Mouse (Mus musculus) adrenal gland, postnatal 36 days (tissue): ENCODE data around the gene Agbl5. TPM values are rescaled to one million over a fixed set of nuclear protein-coding genes. Genes with fewer than 3 reads are reported as not detected.

Experiments
- DNase-seq, 2 experiments: peaks; one replicate each; pipeline ENCODE4 v3.0.0; 2021; ENCODE audit warnings: mixed read lengths in 1 of 2
- total RNA-seq, 2 experiments: library from RNA; stranded (reverse); gene quantifications; 2 replicates each; pipeline ENCODE4 v1.2.3; 2021

Gene Agbl5
- total RNA-seq, 2 experiments from 2014 or later: 6.6 to 12.2 TPM

DNA sequence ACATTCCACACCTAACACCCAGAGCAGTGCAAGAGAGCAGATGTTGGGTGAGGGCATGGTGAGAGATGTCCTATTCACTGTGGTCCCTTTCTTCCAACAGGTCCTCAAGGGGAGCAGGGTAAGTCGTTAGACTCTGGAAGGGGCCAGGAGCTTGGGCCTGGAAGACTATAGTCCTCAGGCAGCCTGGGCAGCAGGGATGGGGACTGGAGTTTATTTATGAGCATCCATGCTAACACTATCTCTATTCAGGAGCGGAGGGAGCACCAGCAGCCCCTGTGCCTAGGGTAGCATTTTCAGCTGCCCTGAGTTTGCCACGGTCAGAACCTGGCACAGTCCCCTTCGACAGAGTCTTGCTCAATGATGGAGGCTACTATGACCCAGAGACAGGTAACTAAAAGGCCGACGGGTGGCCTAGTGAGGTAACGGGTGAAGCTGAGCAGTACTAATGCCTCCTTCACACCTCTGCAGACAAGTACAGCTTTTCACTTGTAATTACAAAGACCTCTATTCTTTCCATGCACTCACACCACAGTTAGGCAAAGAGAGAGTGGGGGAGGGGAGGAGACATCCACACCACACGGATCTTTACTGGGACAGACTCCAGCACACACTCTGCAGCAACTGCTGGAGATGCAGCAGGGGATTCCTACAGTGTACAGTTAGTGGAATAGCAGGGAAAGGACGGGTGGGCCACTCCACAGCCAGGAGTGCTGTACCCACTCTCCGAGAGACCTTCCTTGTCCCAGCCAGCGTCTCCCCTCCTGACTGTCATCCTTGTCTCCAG is 31.5 kb downstream of the Agbl5 start:
- no peak for DNase-seq

DNA sequence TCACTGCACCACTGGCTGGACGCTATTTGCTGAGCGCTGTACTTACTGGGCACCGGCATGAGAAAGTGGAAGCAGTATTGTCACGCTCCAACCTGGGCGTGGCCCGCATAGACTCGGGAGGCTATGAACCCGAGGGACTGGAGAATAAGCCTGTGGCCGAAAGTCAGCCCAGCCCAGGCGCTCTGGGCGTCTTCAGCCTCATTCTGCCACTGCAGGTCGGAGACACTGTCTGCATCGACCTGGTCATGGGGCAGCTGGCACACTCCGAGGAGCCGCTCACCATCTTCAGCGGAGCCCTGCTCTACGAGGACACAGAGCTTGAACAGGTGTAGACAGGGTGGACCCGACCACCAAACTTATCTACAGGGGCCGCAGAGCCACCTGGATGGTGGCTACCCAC is 32.1 kb downstream of the Agbl5 start:
- no peak for DNase-seq

DNA sequence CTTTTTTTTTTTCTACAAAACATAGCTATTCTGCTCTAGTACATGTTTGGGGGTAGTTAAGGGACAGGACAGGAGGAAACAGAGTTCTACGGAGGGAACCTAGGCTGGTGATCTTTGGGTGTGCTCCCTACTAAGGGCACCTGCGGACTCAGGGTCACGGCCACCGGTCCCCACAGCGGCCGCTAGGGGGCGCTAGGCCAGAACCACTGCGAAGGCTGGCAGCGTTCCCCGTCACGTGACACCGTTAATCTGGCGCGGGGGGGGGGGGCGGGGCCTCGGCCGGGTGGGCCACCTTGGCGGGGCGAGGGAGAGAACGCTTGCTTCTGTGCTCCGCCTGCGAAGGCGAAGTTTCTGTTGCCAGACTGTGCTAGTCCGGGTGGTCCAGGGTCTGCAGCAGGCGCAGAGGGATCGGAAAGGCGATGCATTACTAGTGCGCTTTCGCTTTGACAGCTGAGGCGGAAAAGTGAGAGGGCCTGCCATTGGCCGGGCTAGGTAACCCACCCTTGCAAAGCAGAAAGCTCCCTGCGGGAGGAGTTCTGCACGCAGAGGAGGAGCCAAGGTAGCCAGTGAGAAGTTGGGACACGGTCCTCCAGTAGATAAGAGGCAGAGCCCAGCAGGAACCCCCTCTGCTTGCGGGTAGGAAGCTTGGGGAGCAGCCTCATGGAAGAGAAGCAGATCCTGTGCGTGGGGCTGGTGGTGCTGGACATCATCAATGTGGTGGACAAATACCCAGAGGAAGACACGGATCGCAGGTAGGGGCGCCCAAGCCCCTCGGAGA is 33.0 kb downstream of the Agbl5 start, which contains the start of gene Khk:
Khk (plus strand) TSS at position 176 of the 778 bp plus-strand sequence.
- peak; percentile 91 to 95 for DNase-seq

DNA sequence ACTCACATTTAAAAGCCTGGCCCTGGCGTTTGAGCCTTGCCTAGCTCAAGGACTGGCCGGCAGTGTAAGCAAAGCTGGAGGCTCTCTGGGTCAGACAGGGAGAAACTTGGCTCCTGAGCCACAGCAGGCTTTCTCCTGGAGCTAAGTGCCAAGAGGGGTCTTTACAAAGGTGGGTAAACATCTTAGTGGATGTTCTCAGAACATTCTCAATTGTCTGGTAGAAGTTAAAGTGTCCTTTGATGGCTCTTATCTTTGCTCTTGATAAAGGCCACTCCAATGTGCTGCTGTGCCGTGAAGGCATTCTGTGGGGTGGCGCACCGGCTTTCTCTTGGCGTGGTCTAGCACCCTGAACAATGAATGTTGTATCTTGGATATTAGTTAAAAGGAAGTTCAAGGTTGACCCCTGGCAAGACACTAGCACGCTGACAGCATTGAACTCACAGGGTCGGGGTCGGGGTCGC is 34.1 kb downstream of the Agbl5 start:
- DNase-seq: no peak

DNA sequence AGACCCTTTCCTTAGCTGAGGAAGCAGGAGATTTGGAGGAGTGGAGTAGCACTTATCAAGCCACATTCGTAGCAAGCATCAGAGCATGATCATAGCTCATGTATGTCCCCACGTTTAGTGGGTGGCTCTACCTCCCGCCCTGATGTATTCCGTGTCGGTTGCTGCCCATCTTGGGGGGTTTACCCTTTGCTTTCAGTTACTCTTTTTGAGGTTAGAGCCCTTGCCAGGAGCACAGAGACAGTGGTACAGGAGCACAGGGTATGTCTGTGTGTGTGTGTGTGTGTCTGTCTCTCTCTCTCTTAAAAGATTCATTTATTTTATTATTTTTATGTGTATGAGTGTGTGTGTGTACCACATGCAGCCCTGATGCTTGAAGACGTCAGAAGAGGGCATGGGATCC is 34.6 kb downstream of the Agbl5 start:
- no peak for DNase-seq

DNA sequence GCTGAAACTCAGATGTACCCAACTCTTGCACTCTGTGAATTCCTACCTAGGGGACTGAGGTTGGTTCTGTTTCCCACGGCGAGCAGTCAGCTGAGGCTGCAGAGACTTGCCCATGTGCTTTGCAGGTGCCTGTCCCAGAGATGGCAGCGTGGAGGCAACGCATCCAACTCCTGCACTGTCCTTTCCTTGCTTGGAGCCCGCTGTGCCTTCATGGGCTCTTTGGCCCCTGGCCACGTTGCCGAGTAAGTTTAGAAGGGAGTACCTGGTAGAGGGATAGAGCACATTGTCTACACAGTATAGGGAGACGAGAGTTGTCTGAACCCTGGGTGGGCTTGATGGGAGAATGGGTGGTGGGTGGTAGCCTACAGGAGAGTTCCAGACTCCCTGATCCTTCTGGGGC is 36.1 kb downstream of the Agbl5 start:
- DNase-seq: no peak

DNA sequence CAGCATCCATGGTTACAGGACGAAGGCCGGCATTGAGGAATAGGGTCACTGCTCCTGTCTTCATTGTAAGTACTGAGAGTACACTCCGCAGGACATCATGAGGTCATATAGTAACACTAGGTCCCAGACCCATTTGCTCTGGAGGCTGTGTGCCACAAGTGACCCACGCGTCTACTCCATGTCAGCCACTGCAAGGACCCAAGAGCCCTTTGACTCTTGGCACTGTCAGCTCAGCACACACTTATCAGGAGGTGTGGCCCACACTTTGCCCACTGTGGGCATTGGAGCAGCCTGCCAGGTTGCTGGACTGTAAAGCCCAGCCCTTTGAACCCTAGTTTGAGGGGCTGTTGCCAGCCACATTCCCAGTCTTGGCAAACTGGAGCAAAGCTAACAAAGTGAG is 36.7 kb downstream of the Agbl5 start:
- DNase-seq: no peak

DNA sequence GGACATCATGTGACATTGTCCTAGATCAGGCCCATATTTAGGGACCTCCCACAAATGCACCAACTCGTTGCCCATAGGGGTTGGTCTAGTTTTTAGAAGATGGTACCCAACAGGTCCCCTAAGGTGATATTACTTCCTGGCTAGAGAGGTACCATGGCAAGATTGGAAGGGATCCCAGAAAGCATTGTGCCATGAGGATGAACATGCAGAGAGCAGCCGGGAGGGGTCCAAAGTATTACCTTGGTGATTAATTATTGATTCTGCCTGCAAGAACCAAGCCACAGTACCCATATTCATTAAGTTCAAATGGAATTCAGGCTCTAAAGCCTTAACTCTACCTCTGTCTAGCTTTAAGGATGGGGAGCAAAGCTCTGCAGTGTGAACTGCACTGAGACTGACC is 37.6 kb downstream of the Agbl5 start:
- DNase-seq: no peak

DNA sequence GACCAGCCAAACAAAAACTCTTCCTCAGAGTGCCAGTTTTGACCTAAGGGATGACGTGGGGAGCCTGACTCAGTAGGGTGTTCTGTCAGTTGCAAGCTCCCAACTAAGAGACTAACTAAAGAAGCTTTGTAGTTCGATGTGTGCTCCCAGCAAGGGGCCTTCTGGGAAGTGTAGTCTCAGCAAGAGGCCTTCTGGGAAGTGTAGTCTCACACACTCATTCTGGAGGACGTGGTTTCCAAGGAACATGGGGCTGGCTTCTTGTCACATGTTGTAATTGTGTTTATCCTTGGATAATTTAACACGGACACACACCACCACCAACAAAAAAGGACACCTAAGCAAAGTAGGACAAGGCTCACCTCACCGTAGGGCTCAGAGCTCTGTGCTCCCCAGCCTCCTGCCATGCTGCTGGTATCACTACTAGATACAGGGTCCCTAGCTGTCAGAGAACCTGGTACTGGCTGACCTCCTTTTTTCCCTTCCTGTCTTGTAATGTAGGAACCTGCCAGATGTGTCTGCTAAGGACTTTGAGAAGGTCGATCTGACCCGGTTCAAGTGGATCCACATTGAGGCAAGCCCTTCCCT is 39.5 kb downstream of the Agbl5 start:
- peak; percentile 46 to 51 for DNase-seq

DNA sequence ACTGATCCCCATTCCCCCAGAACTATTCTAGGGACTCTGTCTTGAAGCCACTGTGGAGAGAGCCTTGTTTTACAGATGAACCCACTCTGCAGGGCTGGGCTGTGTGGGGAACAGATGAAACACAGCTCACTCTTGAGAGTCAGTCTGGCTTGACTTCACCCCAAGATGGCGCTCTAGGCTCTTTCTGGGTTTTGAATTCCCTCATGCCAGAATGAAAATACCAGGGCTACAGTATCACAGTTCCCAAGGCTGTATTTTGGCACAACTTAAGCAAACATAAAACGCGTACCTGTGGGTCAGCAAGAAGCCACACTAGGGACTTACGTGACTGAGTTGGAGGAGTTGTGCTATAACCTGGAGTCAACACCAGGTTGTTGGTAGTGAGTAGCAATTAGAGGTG is 41.6 kb downstream of the Agbl5 start:
- DNase-seq: peak; percentile 78 to 85

DNA sequence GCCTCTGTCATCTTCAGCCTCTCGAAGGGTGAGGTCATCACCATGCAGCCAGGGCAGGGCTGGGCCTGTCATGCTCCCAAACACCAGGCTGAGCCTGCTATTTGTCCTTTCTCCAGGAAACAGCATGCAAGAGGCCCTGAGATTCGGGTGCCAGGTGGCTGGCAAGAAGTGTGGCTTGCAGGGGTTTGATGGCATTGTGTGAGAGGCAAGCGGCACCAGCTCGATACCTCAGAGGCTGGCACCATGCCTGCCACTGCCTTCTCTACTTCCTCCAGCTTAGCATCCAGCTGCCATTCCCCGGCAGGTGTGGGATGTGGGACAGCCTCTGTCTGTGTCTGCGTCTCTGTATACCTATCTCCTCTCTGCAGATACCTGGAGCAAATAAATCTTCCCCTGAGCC is 42.4 kb downstream of the Agbl5 start:
- no peak for DNase-seq

DNA sequence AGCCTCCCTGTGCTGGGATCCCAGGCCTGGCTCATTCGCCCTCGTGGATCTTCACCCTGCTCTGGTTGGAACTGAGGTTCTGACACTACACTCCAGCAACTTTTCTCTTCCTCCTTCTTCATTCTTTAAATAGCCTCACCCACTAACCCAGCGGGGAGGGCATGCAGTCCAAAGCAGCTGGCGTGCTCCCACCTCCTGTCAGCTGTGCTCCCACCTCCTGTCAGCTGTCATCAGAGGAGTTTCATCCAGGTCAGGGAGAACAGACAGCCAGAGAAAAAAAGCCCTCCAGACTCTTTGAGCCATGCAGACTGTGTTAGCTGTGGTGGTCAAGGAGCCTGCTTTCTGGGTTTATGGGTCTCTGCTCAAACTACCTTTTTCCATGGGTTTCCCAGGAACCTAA is 42.9 kb downstream of the Agbl5 start:
- no peak for DNase-seq

DNA sequence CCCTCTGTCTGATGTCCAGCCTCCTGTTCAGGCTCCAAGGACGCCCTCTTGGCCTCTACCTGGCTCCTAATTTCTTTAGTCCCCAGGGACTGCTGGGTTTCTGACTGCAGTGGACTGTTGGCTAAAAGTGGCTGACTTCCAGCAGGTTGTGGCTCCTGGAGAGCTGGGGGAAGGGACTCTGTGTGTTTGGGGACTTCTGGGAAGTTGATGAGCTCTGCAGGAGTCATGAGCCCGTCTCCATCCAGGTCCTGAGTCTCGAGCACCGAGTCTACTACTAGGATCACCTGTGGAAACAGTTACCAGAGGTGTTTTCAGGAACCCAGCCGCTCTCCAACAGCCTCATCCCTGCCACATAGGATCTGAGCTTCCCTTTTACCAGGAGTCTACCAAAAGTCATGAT is 45.2 kb downstream of the Agbl5 start:
- no peak for DNase-seq

DNA sequence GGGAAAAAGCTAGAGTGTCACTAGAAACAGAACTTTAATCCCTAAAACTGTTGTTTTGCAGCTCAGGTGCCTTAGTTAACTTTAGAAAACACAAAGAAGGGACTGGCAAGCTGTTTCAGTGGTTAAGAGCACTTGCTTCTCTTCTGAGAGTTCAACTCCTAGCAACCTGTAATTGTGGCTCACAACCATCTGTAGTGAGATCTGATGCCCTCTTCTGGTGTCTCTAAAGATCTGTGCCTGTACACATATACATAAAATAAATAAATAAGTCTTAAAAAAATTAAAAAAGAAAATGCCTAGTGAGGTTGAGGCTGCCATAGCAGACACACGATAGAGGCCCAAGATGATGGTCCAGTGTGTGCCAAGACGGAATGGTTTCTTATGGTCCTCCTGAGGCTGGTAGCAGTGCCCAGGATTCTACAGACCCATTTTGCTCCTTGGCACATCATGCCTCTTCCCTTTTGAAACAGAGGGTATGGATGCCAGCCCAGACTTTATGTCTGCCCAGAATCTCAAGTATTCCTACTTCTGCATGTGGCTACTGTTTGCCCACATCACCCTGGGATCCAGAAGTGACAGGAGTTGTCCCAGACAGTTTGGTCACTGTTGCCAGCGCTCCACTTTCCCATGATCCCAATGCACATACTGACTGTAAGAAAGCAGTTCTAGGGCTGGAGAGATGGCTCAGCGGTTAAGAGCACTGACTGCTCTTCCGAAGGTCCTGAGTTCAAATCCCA is 46.4 kb downstream of the Agbl5 start:
- no peak for DNase-seq

DNA sequence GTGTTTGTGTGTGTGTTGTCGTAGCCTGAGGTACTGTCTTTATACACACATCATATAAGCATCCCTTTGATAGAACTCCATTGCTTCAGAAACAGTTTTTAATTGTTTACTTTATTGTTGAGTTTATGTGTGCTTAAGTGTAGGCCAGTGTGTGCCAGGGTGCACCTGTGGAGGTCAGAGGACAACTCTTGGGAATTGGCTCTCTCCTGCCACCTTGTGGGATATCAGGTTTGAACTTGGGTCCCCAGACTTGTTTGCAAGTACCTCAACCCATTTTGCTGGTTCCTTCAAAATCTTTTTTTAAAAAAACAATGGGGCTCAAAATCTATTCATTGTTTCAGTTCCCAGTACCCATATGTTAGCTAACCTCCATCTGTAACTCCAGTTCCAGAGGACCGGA is 54.5 kb downstream of the Agbl5 start:
- no peak for DNase-seq

DNA sequence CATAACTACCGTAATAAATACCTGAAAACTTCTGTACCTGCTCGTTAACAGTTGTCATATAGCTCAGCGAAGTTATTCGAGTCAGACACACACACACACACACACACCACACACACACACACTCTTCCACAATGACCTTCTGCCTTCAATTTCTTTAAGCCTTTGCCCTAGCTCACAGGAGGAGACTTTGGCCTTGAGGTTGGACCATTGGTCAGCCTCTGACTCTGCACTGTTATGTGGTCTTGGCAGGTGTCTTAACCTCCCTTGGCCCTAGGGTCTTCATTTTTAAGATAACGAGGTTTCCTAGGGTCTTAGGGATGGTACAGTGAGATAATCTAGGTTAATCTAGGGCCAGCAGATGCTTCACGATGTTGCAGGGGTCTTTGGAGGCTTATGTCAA is 55.9 kb downstream of the Agbl5 start:
- DNase-seq: no peak

DNA sequence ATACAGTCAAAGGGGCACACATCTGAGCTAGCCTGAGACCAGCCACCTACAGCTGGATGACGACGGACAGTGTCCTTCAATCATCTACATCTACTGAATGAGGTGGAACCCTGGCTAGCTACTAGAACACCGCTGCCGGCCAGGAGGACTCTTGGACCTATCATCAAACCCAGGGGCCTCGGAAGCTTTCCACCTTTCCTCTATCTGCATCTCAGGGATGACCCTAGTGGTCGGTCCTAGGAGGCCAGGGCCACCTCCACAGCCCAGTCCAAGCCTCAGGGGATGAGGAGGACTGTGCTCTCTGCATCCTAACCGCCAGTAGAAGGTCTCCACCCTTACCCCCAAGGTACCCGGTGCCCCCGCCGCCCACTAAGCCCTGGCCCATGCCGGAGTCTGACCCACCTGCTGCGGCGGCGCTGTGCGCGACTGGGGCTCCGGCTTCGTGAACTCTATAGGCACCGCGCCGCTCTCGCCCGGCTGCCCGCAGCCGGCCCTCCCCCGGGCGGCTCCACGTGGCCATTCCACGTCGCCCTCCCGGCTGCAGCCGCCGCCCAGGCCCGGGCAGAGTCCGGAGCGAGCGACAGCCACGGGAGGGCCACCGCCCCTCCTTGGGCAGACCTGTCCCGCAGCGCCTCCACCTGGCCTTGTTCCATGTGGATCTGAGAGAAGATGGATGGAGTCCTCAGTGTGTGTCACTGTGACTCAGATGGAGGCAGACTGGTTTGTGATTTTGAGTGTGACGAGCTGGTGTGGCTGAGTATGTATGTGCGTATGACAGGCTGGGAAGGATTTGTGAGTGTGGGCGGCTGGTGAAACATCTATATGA is 56.7 kb downstream of the Agbl5 start, which contains the start of gene Cgref1:
Cgref1 (minus strand) TSS at position 636 of the 826 bp plus-strand sequence.
- peak; percentile 83 to 85 for DNase-seq

DNA sequence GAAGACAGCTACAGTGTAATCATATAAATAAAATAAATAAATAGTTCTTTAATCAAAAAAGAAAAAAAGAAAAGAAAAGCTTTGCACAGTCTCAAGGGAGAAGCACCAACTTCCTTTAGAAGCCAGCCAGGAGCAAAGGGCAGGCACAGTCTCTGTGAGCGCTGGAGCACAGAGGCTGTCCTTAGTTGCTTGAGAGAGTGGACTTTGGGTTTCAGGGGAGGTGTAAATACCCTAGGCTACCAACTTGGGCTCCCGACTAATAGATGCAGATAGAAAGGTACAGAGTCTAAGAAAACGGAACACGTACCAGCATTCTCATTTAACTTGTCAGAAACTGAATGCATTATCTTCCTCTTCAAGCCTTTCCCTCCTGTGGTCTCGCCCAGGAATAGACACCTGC is 60.1 kb downstream of the Agbl5 start:
- DNase-seq: no peak

DNA sequence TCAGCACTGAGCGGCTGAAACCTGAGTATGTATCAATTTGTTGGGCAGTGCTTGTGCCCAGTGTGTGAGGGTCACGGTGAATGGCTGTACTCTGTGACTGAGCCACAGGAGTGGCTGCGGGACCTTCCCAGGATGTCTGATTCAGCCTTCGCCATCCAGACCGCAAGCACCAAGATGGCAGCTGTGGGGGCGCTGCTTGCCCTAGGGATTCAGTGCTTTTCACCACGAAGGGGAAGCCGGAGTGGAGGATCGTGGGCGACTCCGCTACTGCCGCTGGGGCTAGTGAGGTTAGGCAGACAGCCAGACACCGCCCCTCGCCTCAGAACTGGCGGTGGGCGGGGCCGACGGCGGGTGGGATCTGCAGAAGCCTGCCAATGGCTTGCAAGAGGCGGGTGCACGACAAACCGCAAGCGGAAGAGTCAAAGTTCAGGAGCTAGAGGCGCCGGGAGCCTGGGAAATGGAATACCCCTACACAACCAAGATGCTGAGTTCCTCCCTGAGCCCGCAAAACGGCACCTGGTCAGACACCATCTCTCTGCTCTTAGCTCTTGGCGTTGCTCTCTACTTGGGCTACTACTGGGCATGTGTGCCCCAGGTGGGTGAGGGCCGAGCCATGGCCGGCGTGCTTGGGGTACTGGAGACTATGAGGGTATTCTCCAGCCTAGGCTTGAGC is 61.3 kb downstream of the Agbl5 start:
- peak; percentile 94 to 97 for DNase-seq

DNA sequence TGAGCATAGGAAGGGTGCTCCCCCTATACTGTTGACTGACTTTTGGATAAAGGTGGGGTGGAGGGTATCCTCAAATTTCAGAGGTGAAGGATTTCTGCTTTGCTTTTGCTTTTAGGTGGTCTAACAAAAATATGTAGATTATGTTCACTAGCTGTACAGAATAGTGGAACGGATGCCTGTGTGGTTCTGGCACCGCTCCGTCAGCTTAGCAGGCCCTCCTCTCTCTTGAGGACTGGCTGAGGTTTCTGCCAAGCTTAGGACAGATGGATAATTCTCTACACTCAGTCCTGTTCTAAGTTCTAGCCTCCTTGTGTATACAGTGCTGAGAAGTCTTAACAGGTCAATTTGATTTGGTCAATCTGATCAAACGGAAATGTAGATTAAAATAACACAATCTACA is 62.0 kb downstream of the Agbl5 start:
- peak in 1 of 2 experiments; percentile 46 for DNase-seq

DNA sequence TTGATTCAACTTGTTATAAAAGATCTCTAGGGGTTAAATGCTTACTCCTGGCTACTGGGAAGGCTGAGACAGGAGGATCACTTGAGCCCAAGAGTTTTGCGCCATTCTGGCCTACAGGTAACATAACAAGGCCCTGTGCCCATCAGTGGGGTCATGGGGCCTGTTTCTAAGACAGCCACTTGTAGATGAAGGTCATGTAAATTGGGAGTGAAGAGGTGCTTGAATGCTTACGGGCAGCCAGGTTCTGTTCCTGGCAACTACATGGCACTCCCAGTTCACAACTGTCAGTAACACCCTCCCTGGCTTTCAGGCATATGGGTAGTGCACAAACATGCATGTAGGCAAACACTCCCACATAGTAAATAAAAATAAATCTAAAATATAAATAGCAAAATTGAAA is 62.4 kb downstream of the Agbl5 start:
- DNase-seq: no peak
